Mouse (Mus musculus) intestine, embryonic 16.5 days (tissue): ENCODE results near the gene Carnmt1. TPM values are rescaled to one million over a fixed set of nuclear protein-coding genes. Genes with fewer than 3 reads are reported as not detected.
A peak's percentile ranks its signal among the peaks of the same experiment; 100 is the strongest.

Experiments
- ATAC-seq: fragments of 200-750 bp; cut with Nextera tagmentation; 2 replicates; pipeline ENCODE4 v1.8.0; 2017; ENCODE audit warnings: moderate TSS enrichment, moderate library complexity
- H3K27ac ChIP-seq: fragments of 300-500 bp; sonication (generic); 2 replicates; pipeline ENCODE4 v1.5.1; 2014; ENCODE audit warnings: mild to moderate bottlenecking, low read length
- H3K27me3 ChIP-seq: fragments of 300-500 bp; sonication (generic); replicated peaks from 2 replicates; pipeline ENCODE4 v1.6.1; 2014; ENCODE audit warnings: low read length, control low read depth, mixed read lengths; ENCODE audit not compliant: control insufficient read depth, insufficient read depth
- H3K36me3 ChIP-seq: fragments of 300-500 bp; sonication (generic); 2 replicates; pipeline ENCODE4 v1.6.1; 2014; ENCODE audit warnings: low read length, control low read depth; ENCODE audit not compliant: control insufficient read depth, insufficient read depth
- H3K4me1 ChIP-seq: fragments of 300-500 bp; sonication (generic); 2 replicates; pipeline ENCODE4 v1.6.1; 2014; ENCODE audit warnings: low read length, control low read depth, mixed read lengths; ENCODE audit not compliant: control insufficient read depth, insufficient read depth
- H3K4me2 ChIP-seq: fragments of 300-500 bp; sonication (generic); 2 replicates; pipeline ENCODE4 v1.6.1; 2014; ENCODE audit warnings: low read depth, low read length, control low read depth
- H3K4me3 ChIP-seq: fragments of 300-500 bp; sonication (generic); 2 replicates; pipeline ENCODE4 v1.5.1; 2014; ENCODE audit warnings: mild to moderate bottlenecking, low read length
- H3K9ac ChIP-seq: fragments of 300-500 bp; sonication (generic); 2 replicates; pipeline ENCODE4 v1.6.1; 2014; ENCODE audit warnings: low read depth, low read length
- H3K9me3 ChIP-seq: fragments of 300-500 bp; sonication (generic); 2 replicates; pipeline ENCODE4 v1.6.1; 2016; ENCODE audit warnings: low read length, control low read depth; ENCODE audit not compliant: control insufficient read depth
- WGBS: fragments of 180-500 bp; shearing (Covaris S2); extraction: QIAGEN DNeasy Blood & Tissue Kit; methylation state at CpG from one replicate; pipeline ENCODE4 v1.1.7; 2014; 5-methylcytosine and 5-hydroxymethylcytosine counted together
- polyA plus RNA-seq: library from polyadenylated mRNA; unstranded; fragments of >200 nt; fragmentation: Nextera tagmentation; extraction: Ambion mirVana; gene quantifications from 2 replicates; pipeline ENCODE4 v1.2.1, GENCODE M21; 2015

The Carnmt1 gene
- polyA plus RNA-seq, 1 experiment from 2014 or later, result 15.6 TPM

DNA sequence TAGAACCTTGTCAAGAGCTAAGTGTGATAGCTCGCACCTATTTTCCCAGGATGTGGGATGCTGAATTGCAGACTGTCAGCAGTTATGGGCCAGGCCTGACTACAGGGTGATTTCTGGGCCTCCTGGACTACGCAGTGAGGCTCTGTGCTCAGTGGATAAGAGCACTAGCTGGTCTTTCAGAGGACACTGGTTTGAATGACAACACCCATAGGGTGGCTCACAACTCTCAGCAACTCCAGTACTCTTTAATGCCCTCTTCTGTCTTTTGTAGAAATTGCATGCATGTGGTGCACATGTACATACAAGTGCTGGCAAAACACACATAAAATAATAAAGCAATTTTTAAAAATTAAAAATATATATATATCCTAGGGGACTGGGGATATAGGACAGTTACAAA, 54.6 kb downstream of the Carnmt1 start:
- 91% methylated on average over 2 of the region's 2 CpGs for WGBS
- Histone ChIP-seq H3K4me1 (no peaks in the 10 kb centered on the region), H3K4me3 (no peak overlapping the region), H3K9ac (no peak overlapping the region), H3K36me3 (no peaks in the 10 kb centered on the region), H3K9me3 (no peaks in the 10 kb centered on the region), H3K27me3 (no peaks in the 10 kb centered on the region), H3K27ac (no peak overlapping the region), H3K4me2 (no peak overlapping the region)
- no peak for ATAC-seq

DNA sequence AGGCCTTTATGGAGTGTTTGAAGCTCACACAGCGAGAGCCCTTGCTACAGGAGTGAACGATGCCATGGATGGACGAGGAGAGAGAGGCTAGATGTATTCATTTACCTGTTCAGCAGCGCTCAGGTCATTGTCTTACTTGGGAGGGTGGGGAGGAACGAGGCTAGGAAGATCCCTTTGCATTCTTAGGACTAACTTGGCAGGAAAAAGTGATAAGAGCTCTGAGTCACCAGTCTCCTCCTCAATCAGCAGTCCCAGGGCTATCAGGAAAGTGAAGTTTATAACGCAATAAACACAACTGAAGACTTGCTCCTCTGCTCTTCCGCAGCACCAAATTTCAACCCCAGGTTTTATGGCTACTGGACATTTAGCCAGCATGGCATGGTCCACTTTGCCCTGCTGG, 59.7 kb downstream of the Carnmt1 start:
- Histone ChIP-seq H3K4me3 (no peak overlapping the region), H3K4me1 (no peaks in the 10 kb centered on the region), H3K9ac (no peak overlapping the region), H3K36me3 (no peaks in the 10 kb centered on the region), H3K27me3 (no peaks in the 10 kb centered on the region), H3K27ac (no peak overlapping the region), H3K9me3 (no peaks in the 10 kb centered on the region), H3K4me2 (no peak overlapping the region)
- 40% methylated on average over 7 of the region's 7 CpGs for WGBS
- peak; percentile 82 for ATAC-seq

GRCm38 (mm10) chr19:18731077-18731476, 60.5 kb downstream of the Carnmt1 start:
- Histone ChIP-seq H3K27ac (no peak overlapping the region), H3K27me3 (no peaks in the 10 kb centered on the region), H3K9ac (no peak overlapping the region), H3K36me3 (no peaks in the 10 kb centered on the region), H3K4me3 (no peak overlapping the region), H3K9me3 (no peaks in the 10 kb centered on the region), H3K4me1 (no peaks in the 10 kb centered on the region), H3K4me2 (no peak overlapping the region)
- ATAC-seq, result no peak
- WGBS, result 27% methylated on average over 7 of the region's 7 CpGs

DNA sequence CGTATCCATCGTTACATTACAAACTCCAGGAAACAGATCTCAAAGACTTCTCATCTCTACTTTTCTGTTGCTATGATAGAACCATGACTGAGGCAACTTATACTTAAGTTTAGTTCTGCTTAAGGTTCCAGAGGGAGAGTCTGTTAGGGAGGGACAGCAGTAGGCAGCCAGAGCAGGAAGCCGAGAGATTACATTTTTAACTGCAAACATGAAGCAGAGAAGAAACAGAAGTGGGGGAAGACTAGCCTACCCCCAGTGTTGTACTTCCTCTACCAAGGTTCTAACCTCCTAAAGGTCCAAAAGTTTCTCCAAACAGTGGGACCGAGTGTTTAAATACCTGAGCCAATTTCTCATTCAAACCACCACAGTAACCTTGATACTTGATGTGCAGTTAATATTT, 65.3 kb downstream of the Carnmt1 start:
- no peaks in the 10 kb centered on the region for H3K9me3 ChIP-seq
- H3K4me3 ChIP-seq, result no peak overlapping the region
- H3K9ac ChIP-seq, result no peak overlapping the region
- no peaks in the 10 kb centered on the region for H3K27me3 ChIP-seq
- H3K4me2 ChIP-seq, result no peak overlapping the region
- 93% methylated on average over 4 of the region's 4 CpGs for WGBS
- no peak overlapping the region for H3K27ac ChIP-seq
- no peak for ATAC-seq
- no peaks in the 10 kb centered on the region for H3K36me3 ChIP-seq
- no peaks in the 10 kb centered on the region for H3K4me1 ChIP-seq

DNA sequence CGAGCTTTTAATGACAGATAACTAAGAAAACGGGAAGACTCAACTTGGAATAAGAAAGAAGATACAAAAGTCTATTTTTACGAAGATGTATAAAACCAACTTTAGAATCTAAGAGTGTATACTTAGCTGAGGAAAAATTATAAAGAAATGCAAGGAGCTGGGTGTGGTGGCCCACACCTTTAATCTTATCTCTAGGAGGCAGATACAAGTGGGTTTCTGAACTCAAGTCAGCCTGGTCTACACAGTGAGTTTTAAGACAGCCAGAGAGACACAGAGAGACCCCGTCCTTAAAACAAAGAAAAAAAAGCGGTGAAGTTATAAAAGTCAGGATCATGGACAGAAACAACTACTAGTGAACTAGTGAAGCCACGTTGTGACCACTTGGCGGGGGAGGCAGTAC, 68.6 kb downstream of the Carnmt1 start:
- Histone ChIP-seq H3K4me1 (no peaks in the 10 kb centered on the region), H3K9ac (no peak overlapping the region), H3K9me3 (no peaks in the 10 kb centered on the region), H3K36me3 (no peaks in the 10 kb centered on the region), H3K4me2 (no peak overlapping the region), H3K4me3 (no peak overlapping the region), H3K27ac (no peak overlapping the region), H3K27me3 (no peaks in the 10 kb centered on the region)
- WGBS, result 74% methylated on average over 7 of the region's 7 CpGs
- ATAC-seq, result no peak

GRCm38 (mm10) chr19:18743946-18744345, 73.4 kb downstream of the Carnmt1 start:
- no peak overlapping the region for H3K27ac ChIP-seq
- WGBS, result 85% methylated on average over 5 of the region's 5 CpGs
- H3K36me3 ChIP-seq, result no peaks in the 10 kb centered on the region
- H3K4me1 ChIP-seq, result no peaks in the 10 kb centered on the region
- no peak for ATAC-seq
- no peak overlapping the region for H3K4me3 ChIP-seq
- no peak overlapping the region for H3K9ac ChIP-seq
- H3K27me3 ChIP-seq, result no peaks in the 10 kb centered on the region
- no peak overlapping the region for H3K4me2 ChIP-seq
- H3K9me3 ChIP-seq, result no peaks in the 10 kb centered on the region

DNA sequence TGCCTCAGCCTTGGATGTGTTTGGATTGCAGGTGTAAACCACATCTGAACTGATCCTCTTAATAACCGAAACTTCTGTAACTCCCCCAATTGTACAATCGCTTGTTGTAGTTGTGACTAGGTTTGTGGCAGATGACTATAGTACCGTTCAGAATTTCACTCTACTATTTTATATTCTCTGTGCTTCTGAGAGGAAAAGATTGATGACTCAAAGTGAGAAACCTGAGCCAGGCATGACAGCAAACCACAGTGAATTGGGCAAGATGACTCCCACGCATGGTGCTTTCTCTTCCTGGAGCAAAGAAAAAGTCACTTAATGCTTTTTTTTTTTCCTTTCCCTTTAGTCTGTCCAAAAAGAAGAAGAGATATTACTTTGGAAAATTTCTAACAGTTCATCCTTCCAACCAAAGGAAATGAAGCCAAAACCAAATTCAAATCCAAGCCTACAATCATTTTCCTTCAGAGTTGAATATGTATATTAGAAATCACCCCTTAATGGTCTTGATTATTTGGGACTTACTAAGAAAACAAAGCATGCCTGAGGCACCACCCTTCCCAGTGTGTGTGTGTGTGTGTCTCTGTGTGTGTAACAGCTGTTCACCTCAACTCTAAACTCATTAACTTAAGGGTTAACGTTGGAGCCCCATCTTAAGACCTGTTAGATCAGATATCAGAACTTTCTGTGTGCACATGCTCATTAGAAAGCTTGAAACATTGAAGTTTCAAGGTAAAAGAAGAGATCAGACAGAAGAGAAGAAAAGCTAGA, 76.2 kb downstream of the Carnmt1 start:
- Histone ChIP-seq H3K27me3 (no peaks in the 10 kb centered on the region), H3K27ac (no peak overlapping the region), H3K36me3 (no peaks in the 10 kb centered on the region), H3K4me2 (no peak overlapping the region), H3K9ac (no peak overlapping the region), H3K4me1 (0 out of 2 replicates have a peak, but pooled peaks cover 2% of the 10 kb centered on the region), H3K9me3 (no peaks in the 10 kb centered on the region), H3K4me3 (no peak overlapping the region)
- ATAC-seq, result no peak
- 87% methylated on average over 5 of the region's 5 CpGs for WGBS

GRCm38 (mm10) chr19:18747379-18747778, 76.8 kb downstream of the Carnmt1 start:
- ATAC-seq, result no peak
- WGBS, result 87% methylated on average over 4 of the region's 4 CpGs
- Histone ChIP-seq H3K4me1 (0 out of 2 replicates have a peak, but pooled peaks cover 2% of the 10 kb centered on the region), H3K4me2 (no peak overlapping the region), H3K9ac (no peak overlapping the region), H3K36me3 (no peaks in the 10 kb centered on the region), H3K27me3 (no peaks in the 10 kb centered on the region), H3K9me3 (no peaks in the 10 kb centered on the region), H3K4me3 (no peak overlapping the region), H3K27ac (no peak overlapping the region)

GRCm38 (mm10) chr19:18749598-18750339, 79.2 kb downstream of the Carnmt1 start, which contains the start of gene Trpm6:
TSS of gene Trpm6 (plus strand) at chr19:18749983.
- no peaks in the 10 kb centered on the region for H3K9me3 ChIP-seq

More at GRCm38 (mm10) chr19:18749598-18750339, 79.2 kb downstream of the Carnmt1 start, which contains the start of gene Trpm6:
- H3K27me3 ChIP-seq, result no peaks in the 10 kb centered on the region
- peak within 1 kb of the TSS; percentile 80 for H3K4me2 ChIP-seq
- 0 out of 2 replicates have a peak, but pooled peaks cover 2% of the 10 kb centered on the region for H3K4me1 ChIP-seq
- peak within 1 kb of the TSS; percentile 58 for H3K9ac ChIP-seq
- ATAC-seq, result peak; percentile 71
- H3K27ac ChIP-seq, result no peak within 1 kb of the TSS
- 6% methylated on average over 41 of the region's 41 CpGs for WGBS
- no peaks in the 10 kb centered on the region for H3K36me3 ChIP-seq
- peak within 1 kb of the TSS; percentile 48 for H3K4me3 ChIP-seq
